Mouse (Mus musculus) liver, embryonic 16.5 days (tissue): ENCODE measurements around the gene Col4a2. TPM values are rescaled to one million over a fixed set of nuclear protein-coding genes. Genes with fewer than 3 reads are reported as not detected.
A peak's percentile ranks its signal among the peaks of the same experiment; 100 is the strongest.

Source experiments
- ATAC-seq: fragments of 200-750 bp; cut with Nextera tagmentation; 2 replicates; pipeline ENCODE4 v1.8.0; 2017; ENCODE audit warnings: low read depth, mild to moderate bottlenecking, moderate number of reproducible peaks, moderate library complexity
- H3K27ac ChIP-seq: fragments of 300-500 bp; sonication (generic); 2 replicates; pipeline ENCODE4 v1.5.1; 2014; ENCODE audit warnings: mild to moderate bottlenecking, low read length
- H3K27me3 ChIP-seq: fragments of 300-500 bp; sonication (generic); 2 replicates; pipeline ENCODE4 v1.6.1; 2014; ENCODE audit warnings: low read depth, low read length, mixed read lengths; ENCODE audit not compliant: control insufficient read depth, insufficient read depth
- H3K36me3 ChIP-seq: fragments of 300-500 bp; sonication (generic); 2 replicates; pipeline ENCODE4 v1.6.1; 2014; ENCODE audit warnings: mild to moderate bottlenecking; ENCODE audit not compliant: control insufficient read depth, insufficient read depth
- H3K4me1 ChIP-seq: fragments of 300-500 bp; sonication (generic); 2 replicates; pipeline ENCODE4 v1.6.1; 2014; ENCODE audit warnings: low read depth, low read length, mixed read lengths; ENCODE audit not compliant: control insufficient read depth
- H3K4me2 ChIP-seq: fragments of 300-500 bp; sonication (generic); 2 replicates; pipeline ENCODE4 v1.6.1; 2014; ENCODE audit warnings: low read depth, low read length, mixed read lengths
- H3K4me3 ChIP-seq: fragments of 300-500 bp; sonication (generic); 2 replicates; pipeline ENCODE4 v1.5.1; 2014; ENCODE audit warnings: low read depth, mild to moderate bottlenecking, low read length
- H3K9ac ChIP-seq: fragments of 300-500 bp; sonication (generic); 2 replicates; pipeline ENCODE4 v1.6.1; 2014; ENCODE audit warnings: low read depth, low read length
- H3K9me3 ChIP-seq: fragments of 300-500 bp; sonication (generic); replicated peaks from 2 replicates; pipeline ENCODE4 v1.6.1; 2016; ENCODE audit warnings: low read length; ENCODE audit not compliant: control insufficient read depth
- WGBS: fragments of 180-500 bp; shearing (Covaris S2); extraction: QIAGEN DNeasy Blood & Tissue Kit; methylation state at CpG from one replicate; pipeline ENCODE4 v1.1.7; 2014; ENCODE audit not compliant: insufficient replicate concordance; 5-methylcytosine and 5-hydroxymethylcytosine counted together
- polyA plus RNA-seq: library from polyadenylated mRNA; unstranded; fragments of >200 nt; fragmentation: Nextera tagmentation; extraction: Ambion mirVana; gene quantifications from 2 replicates; pipeline ENCODE4 v1.2.1, GENCODE M21; 2015

Col4a2 gene
- 7.2 and 9.2 TPM in 2 replicates for polyA plus RNA-seq

GRCm38 (mm10) chr8:11312349-11313175 is at the start of gene Col4a2, which contains the start of gene Col4a1:
Gene Col4a2 (plus strand): TSS chr8:11312805.
Gene Col4a1 (minus strand): TSS chr8:11312826.
- Histone ChIP-seq H3K4me1 (no peaks in the 10 kb centered on the region), H3K27me3 (peaks cover 40% of the 10 kb centered on the region), H3K4me2 (peak within 1 kb of the TSS; percentile 59), H3K4me3 (peak within 1 kb of the TSS; percentile 56), H3K36me3 (no peaks in the 10 kb centered on the region), H3K27ac (no peak within 1 kb of the TSS), H3K9ac (peak within 1 kb of the TSS; percentile 51), H3K9me3 (no peaks in the 10 kb centered on the region)
- ATAC-seq = peak; percentile 65
- 1% methylated on average over 80 of the region's 87 CpGs for WGBS

GRCm38 (mm10) chr8:11263848-11264247 is 48.8 kb upstream of the Col4a2 start:
- Histone ChIP-seq H3K9ac (no peak overlapping the region), H3K36me3 (no peaks in the 10 kb centered on the region), H3K27me3 (no peaks in the 10 kb centered on the region), H3K9me3 (no peaks in the 10 kb centered on the region), H3K4me1 (peaks cover 2% of the 10 kb centered on the region; the same call in 1 of the 2 replicates), H3K4me2 (no peak overlapping the region), H3K27ac (no peak overlapping the region), H3K4me3 (no peak overlapping the region)
- WGBS = 54% methylated on average over 6 of the region's 6 CpGs
- no peak for ATAC-seq

- no peak overlapping the region for H3K4me3 ChIP-seq
- H3K27ac ChIP-seq = no peak overlapping the region
- ATAC-seq = no peak
- 48% methylated on average over 3 of the region's 3 CpGs for WGBS
- H3K9me3 ChIP-seq = no peaks in the 10 kb centered on the region
- no peak overlapping the region for H3K4me2 ChIP-seq
- H3K9ac ChIP-seq = no peak overlapping the region
- no peaks in the 10 kb centered on the region for H3K4me1 ChIP-seq
- no peaks in the 10 kb centered on the region for H3K27me3 ChIP-seq
- no peaks in the 10 kb centered on the region for H3K36me3 ChIP-seq
Measured at GRCm38 (mm10) chr8:11265971-11266370, 46.6 kb upstream of the Col4a2 start.

- H3K27ac ChIP-seq = no peak overlapping the region
- no peak overlapping the region for H3K9ac ChIP-seq
- no peaks in the 10 kb centered on the region for H3K9me3 ChIP-seq
- H3K27me3 ChIP-seq = no peaks in the 10 kb centered on the region
- WGBS = 66% methylated on average over 2 of the region's 2 CpGs
- H3K4me1 ChIP-seq = no peaks in the 10 kb centered on the region
- H3K4me2 ChIP-seq = no peak overlapping the region
- no peaks in the 10 kb centered on the region for H3K36me3 ChIP-seq
- no peak for ATAC-seq
- H3K4me3 ChIP-seq = no peak overlapping the region
Measured at GRCm38 (mm10) chr8:11266471-11266870, 46.1 kb upstream of the Col4a2 start.

- Histone ChIP-seq H3K27ac (no peak overlapping the region), H3K36me3 (no peaks in the 10 kb centered on the region)
- no peak for ATAC-seq
Measured at GRCm38 (mm10) chr8:11268753-11269152, 43.9 kb upstream of the Col4a2 start.

GRCm38 (mm10) chr8:11270826-11271225 is 41.8 kb upstream of the Col4a2 start:
- Histone ChIP-seq H3K4me1 (no peaks in the 10 kb centered on the region), H3K4me3 (no peak overlapping the region), H3K9me3 (no peaks in the 10 kb centered on the region), H3K9ac (no peak overlapping the region), H3K36me3 (no peaks in the 10 kb centered on the region), H3K27ac (no peak overlapping the region), H3K4me2 (no peak overlapping the region), H3K27me3 (no peaks in the 10 kb centered on the region)
- no peak for ATAC-seq
- 40% methylated on average over 6 of the region's 6 CpGs for WGBS

More at GRCm38 (mm10) chr8:11268753-11269152, 43.9 kb upstream of the Col4a2 start:
- H3K4me2 ChIP-seq = no peak overlapping the region
- no peaks in the 10 kb centered on the region for H3K27me3 ChIP-seq
- WGBS = 69% methylated on average over 6 of the region's 6 CpGs
- H3K9ac ChIP-seq = no peak overlapping the region
- H3K4me1 ChIP-seq = no peaks in the 10 kb centered on the region
- no peak overlapping the region for H3K4me3 ChIP-seq
- H3K9me3 ChIP-seq = no peaks in the 10 kb centered on the region

- Histone ChIP-seq H3K4me2 (no peak overlapping the region), H3K4me1 (no peaks in the 10 kb centered on the region), H3K27ac (peak overlapping the region; percentile 44), H3K27me3 (no peaks in the 10 kb centered on the region), H3K4me3 (no peak overlapping the region), H3K9ac (no peak overlapping the region), H3K9me3 (no peaks in the 10 kb centered on the region), H3K36me3 (no peaks in the 10 kb centered on the region)
- ATAC-seq = 0 out of 2 replicates have a peak, but pooled peaks have one; percentile 16
- 31% methylated on average over 6 of the region's 6 CpGs for WGBS
Measured at GRCm38 (mm10) chr8:11272205-11272604, 40.4 kb upstream of the Col4a2 start.

GRCm38 (mm10) chr8:11273506-11274158 is 39.0 kb upstream of the Col4a2 start:
- H3K9me3 ChIP-seq = no peaks in the 10 kb centered on the region
- 66% methylated on average over 15 of the region's 15 CpGs for WGBS
- H3K4me3 ChIP-seq = no peak overlapping the region
- H3K27me3 ChIP-seq = no peaks in the 10 kb centered on the region
- H3K4me2 ChIP-seq = no peak overlapping the region
- no peak for ATAC-seq
- H3K27ac ChIP-seq = no peak overlapping the region
- no peaks in the 10 kb centered on the region for H3K36me3 ChIP-seq
- H3K9ac ChIP-seq = no peak overlapping the region
- H3K4me1 ChIP-seq = peaks cover 7% of the 10 kb centered on the region

GRCm38 (mm10) chr8:11274415-11274814 is 38.2 kb upstream of the Col4a2 start:
- WGBS = 62% methylated on average over 7 of the region's 7 CpGs
- no peak overlapping the region for H3K4me2 ChIP-seq
- ATAC-seq = no peak

More at GRCm38 (mm10) chr8:11274415-11274814, 38.2 kb upstream of the Col4a2 start:
- Histone ChIP-seq H3K9ac (no peak overlapping the region), H3K36me3 (no peaks in the 10 kb centered on the region), H3K27ac (no peak overlapping the region), H3K9me3 (no peaks in the 10 kb centered on the region), H3K4me1 (peaks cover 7% of the 10 kb centered on the region), H3K4me3 (no peak overlapping the region), H3K27me3 (no peaks in the 10 kb centered on the region)
